Mouse (Mus musculus): Measurements from ENCODE around the gene Rexo1. TPM values are rescaled to one million over a fixed set of nuclear protein-coding genes. Genes with fewer than 3 reads are reported as not detected.
"Not testable (repeated sequence)": the region's sequence is repeated elsewhere in the genome, so short reads cannot be mapped to it uniquely, and the experiment has no call there.

Rexo1 gene
- 31.3 and 32.9 TPM in 2 replicates for polyA plus RNA-seq (2015; fragmentation: Nextera tagmentation; extraction: Ambion mirVana)

DNA sequence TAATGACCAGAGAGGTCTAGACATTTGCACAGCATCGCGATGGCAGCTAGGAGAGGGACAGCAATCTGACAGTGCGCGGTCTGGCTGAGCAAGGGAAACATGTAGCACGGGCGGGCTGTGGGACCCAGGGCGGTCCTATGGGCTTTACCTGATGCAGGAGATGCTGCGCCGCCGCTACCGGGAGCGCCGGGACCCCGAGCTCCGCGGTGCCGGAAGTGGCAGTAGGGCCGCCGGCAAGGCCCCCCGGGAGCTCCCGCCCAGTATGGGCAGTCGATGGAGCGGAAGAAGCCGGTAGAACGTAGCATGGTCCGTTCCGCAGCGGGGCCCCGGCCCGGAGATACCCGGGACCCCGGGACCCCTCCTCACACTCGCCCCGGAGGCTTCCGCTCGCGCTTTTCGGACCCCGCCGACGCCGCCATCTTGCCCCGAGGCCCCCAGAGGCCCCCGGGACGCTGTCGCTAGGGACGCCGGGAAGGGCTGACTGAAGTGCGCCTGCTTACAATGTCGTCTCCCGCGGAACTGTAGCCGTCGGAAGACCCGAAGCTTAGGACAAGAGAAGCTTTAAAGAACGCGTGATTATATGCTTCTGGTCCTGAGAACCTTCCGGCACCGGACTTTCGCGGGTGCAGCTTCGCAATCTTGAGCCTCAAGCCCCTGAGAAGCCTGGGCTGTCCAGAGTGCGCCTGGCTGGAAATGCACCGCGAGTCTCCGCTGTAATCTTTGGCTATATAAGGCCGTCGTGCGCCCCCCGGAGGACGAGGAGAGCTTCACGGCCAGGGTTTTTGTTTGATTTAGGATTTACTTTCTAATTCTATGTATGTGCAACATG lies at the start of gene Rexo1:
Gene Rexo1, minus strand, starts transcription at position 445 of the 829 bp plus-strand sequence.
- WGBS = under 1% methylated on average over 72 of the region's 72 CpGs
- Histone ChIP-seq H3K9ac (replicated peaks) (peak within 1 kb of the TSS; percentile 84), H3K27ac (replicated peaks) (peak within 1 kb of the TSS; percentile 94), H3K4me2 (replicated peaks) (peak within 1 kb of the TSS; percentile 79), H3K4me3 (peak within 1 kb of the TSS; percentile 77), H3K9me3 (no peaks in the 10 kb centered on the region), H3K36me3 (no peaks in the 10 kb centered on the region), H3K27me3 (no peaks in the 10 kb centered on the region), H3K4me1 (peaks cover 51% of the 10 kb centered on the region)
- peak; percentile 83 for ATAC-seq (replicated peaks)

DNA sequence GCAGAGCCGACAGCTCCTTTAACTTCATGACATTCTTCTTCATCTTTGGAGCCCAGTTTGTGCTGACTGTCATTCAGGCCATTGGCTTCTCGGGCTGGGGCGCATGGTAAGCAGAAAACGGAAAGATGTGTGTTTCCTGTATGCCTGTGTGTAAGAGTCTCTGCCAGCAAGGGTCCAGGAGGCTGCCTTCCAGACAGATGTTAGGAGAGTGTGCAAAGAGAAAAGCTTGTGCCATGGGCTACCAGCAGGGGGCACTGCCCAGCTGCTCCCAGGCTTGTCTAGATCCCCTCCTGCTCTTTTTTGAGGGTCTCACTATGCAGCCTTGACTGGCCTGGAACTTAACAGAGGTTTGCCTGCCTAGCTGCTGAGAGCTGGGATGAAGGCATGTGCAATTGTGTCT lies 49.7 kb upstream of the Rexo1 start:
- H3K4me3 ChIP-seq = no peak overlapping the region
- ATAC-seq (replicated peaks) = no peak
- H3K4me2 ChIP-seq (replicated peaks) = no peak overlapping the region
- H3K4me1 ChIP-seq = no peaks in the 10 kb centered on the region
- no peaks in the 10 kb centered on the region for H3K27me3 ChIP-seq
- H3K36me3 ChIP-seq = peaks cover 66% of the 10 kb centered on the region
- H3K9ac ChIP-seq (replicated peaks) = no peak overlapping the region
- WGBS = 81% methylated on average over 4 of the region's 4 CpGs
- no peak overlapping the region for H3K27ac ChIP-seq (replicated peaks)
- no peaks in the 10 kb centered on the region for H3K9me3 ChIP-seq

DNA sequence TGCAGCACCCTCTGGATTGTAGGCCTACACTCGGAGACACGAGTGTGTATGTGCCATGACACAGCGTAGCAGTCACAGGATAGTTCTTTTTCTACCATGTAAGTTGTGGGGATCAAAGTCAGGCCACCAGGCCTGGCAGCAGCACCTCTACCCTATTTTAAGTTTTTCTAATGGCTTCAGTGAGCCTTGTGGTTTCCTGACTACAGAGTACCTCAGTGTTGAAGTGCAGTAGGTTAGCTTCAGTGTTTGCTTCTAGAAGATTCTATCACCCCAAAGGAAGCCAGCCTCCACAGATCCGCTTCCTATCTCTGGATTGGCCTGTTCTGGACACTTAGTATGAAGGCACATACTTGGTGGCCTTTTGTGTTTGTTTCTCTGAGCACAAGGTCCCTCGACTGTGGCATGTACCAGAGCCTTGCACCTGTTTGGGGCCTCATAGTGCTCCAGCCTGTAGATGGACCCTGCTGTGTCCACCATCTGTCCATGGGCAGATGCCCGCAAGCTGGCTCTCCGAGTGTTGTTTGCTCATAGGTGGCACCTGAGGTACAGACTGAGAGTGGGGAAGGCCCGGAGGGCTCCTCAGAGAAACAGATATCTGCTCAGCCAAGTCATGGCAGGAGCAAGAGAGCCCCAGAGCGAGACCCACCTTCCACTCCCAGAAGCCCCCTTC lies 48.9 kb upstream of the Rexo1 start:
- Histone ChIP-seq H3K4me1 (no peaks in the 10 kb centered on the region), H3K27ac (replicated peaks) (no peak overlapping the region), H3K36me3 (peaks cover 59% of the 10 kb centered on the region), H3K27me3 (no peaks in the 10 kb centered on the region), H3K9ac (replicated peaks) (no peak overlapping the region), H3K4me3 (no peak overlapping the region), H3K9me3 (no peaks in the 10 kb centered on the region), H3K4me2 (replicated peaks) (no peak overlapping the region)
- no peak for ATAC-seq (replicated peaks)
- WGBS = 93% methylated on average over 9 of the region's 9 CpGs

DNA sequence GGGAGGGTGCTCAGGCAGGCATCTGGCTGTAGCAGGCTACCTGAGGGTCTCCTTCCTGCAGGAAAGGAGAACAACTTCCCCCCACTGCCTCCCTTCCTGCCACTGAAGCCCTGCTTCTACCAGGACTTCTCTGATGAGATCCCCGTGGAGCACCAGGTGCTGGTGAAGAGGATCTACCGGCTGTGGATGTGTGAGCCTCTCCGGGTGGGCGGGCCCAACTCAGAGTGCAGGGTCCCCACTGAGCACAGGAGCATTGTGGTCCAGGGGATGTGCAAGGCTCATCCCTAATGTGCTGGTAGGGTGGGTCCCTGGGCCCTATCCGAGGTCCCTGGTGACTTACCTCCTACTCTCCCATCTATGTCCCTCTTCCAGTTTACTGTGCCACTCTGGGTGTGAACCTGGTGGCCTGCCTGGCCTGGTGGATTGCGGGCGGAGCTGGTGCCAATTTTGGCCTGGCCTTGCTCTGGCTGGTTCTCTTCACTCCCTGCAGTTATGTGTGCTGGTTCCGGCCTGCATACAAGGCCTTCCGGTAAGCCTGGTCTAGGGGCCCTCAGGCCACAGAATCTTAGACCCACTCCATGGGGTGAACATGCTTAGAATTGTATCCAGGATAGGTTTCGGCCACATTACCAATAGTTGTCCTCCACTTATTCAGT lies 48.0 kb upstream of the Rexo1 start:
- H3K4me1 ChIP-seq = peaks cover 3% of the 10 kb centered on the region
- no peak for ATAC-seq (replicated peaks)

DNA sequence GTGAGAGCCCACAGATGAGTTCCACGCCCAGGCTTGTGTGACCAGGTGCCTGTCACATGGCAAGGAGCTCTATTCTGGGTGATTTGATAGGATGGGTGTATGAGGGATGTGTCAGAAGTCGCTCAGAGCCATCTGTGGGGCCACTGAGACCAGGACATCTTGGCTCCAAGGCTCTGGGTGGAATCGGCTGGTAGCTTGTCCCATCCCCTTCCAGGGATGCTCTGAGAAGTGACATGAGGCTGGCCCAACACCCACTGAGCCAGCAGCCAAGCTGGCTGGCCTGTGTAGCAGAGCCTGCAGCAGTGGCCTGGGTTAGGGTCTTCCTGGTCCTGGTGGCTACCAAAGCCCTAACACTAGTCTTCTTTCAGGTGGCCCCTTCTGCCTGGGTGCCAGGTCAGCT lies 47.1 kb upstream of the Rexo1 start:
- Histone ChIP-seq H3K9me3 (no peaks in the 10 kb centered on the region), H3K36me3 (peaks cover 43% of the 10 kb centered on the region), H3K4me3 (no peak overlapping the region), H3K9ac (replicated peaks) (no peak overlapping the region), H3K27me3 (no peaks in the 10 kb centered on the region), H3K27ac (replicated peaks) (no peak overlapping the region), H3K4me2 (replicated peaks) (no peak overlapping the region), H3K4me1 (peaks cover 12% of the 10 kb centered on the region)
- no peak for ATAC-seq (replicated peaks)
- 76% methylated on average over 3 of the region's 3 CpGs for WGBS

More for the DNA sequence above, 48.0 kb upstream of the Rexo1 start:
- Histone ChIP-seq H3K9ac (replicated peaks) (no peak overlapping the region), H3K9me3 (no peaks in the 10 kb centered on the region), H3K27me3 (no peaks in the 10 kb centered on the region), H3K36me3 (peaks cover 51% of the 10 kb centered on the region), H3K27ac (replicated peaks) (no peak overlapping the region), H3K4me2 (replicated peaks) (no peak overlapping the region), H3K4me3 (no peak overlapping the region)
- WGBS = 92% methylated on average over 10 of the region's 10 CpGs

DNA sequence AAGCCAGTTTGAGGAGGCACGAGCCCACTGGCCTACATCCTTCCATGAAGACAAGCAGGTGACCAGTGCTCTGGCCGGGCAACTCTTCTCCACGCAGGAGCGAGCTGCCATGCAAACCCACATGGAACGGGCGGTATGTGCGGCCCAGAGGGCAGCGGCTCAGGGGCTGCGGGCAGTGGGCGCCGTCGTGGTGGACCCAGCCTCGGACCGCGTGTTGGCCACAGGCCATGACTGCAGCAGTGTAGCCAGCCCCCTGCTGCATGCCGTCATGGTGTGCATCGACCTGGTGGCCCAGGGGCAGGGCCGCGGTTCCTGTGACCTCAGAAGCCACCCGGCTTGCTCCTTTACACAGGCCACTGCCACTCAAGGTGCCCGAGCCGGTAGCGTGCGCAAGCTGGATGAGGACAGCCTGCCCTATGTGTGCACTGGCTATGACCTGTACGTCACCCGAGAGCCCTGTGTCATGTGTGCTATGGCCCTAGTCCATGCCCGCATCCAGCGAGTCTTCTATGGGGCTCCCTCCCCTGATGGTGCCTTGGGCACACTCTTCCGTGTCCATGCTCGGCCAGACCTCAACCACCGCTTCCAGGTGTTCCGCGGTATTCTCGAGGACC lies 45.5 kb upstream of the Rexo1 start:
- Histone ChIP-seq H3K4me3 (no peak overlapping the region), H3K27me3 (no peaks in the 10 kb centered on the region), H3K9ac (replicated peaks) (no peak overlapping the region), H3K36me3 (peaks cover 35% of the 10 kb centered on the region), H3K9me3 (no peaks in the 10 kb centered on the region), H3K4me2 (replicated peaks) (no peak overlapping the region), H3K4me1 (peaks cover 20% of the 10 kb centered on the region), H3K27ac (replicated peaks) (no peak overlapping the region)
- ATAC-seq (replicated peaks) = no peak
- 95% methylated on average over 34 of the region's 34 CpGs for WGBS

DNA sequence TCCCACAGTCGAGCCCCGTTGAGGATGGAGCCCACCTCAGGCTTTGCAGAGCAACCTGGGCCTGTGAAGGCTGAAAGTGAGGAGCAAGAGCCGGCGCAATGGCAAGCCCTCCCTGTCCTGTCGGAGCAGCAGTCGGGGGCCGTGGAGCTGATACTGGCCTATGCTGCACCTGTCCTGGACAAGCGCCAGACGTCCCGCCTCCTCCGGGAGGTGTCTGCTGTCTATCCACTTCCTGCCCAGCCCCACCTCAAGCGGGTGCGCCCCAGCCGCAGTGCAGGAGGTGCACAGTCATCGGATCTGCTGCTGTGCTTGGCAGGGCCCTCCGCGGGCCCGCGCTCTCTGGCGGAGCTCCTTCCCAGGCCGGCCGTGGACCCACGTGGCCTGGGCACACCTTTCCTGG lies 44.9 kb upstream of the Rexo1 start:
- Histone ChIP-seq H3K27ac (replicated peaks) (no peak overlapping the region), H3K4me1 (peaks cover 20% of the 10 kb centered on the region), H3K27me3 (no peaks in the 10 kb centered on the region), H3K9me3 (no peaks in the 10 kb centered on the region), H3K4me3 (no peak overlapping the region), H3K36me3 (peaks cover 34% of the 10 kb centered on the region), H3K4me2 (replicated peaks) (no peak overlapping the region), H3K9ac (replicated peaks) (no peak overlapping the region)
- WGBS = 92% methylated on average over 23 of the region's 23 CpGs
- ATAC-seq (replicated peaks) = no peak

DNA sequence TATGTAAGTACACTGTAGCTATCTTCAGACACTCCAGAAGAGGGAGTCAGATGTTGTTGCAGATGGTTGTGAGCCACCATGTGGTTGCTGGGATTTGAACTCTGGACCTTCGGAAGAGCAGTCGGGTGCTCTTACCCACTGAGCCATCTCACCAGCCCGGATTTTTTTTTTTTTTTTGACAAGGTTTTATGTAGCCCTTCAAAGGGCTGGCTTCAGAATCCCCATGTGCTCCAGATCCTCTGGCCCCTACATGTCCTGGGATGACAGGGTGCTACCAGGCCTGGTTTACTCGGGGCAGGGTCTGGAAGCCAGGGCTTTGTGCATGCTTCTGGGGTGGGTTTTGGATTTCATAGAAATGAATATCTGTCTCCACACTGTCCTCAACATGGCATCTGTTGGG lies 44.4 kb upstream of the Rexo1 start, which contains the start of gene Gm49322:
Gene Gm49322, plus strand, starts transcription at position 301 of the 400 bp plus-strand sequence.
- not testable (repeated sequence) for H3K27ac ChIP-seq (replicated peaks); H3K9ac ChIP-seq (replicated peaks); H3K4me3 ChIP-seq; ATAC-seq (replicated peaks); H3K27me3 ChIP-seq; H3K4me2 ChIP-seq (replicated peaks); H3K9me3 ChIP-seq
- peaks cover 34% of the 10 kb centered on the region for H3K36me3 ChIP-seq
- peaks cover 20% of the 10 kb centered on the region for H3K4me1 ChIP-seq
- WGBS = 85% methylated on average over 4 of the region's 4 CpGs

DNA sequence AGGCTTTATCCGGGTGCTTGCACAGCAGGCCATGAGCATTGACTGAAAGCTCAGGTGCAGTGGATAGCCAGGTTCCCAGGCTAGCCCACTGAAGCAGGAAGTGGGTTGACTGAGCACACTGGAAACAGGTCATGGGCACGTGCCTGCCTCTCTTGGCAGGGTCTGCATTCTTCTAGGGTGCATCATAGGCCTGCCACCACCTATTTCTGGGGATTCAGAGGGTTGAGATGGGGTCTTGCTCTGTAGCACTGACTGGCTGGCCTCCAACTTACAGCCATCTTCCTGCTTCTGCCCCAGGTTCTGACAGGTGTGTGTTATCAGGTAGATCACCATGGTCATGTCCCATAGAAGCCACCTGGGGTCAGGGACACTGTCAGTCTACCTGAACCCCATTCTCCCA lies 43.6 kb upstream of the Rexo1 start:
- no peak overlapping the region for H3K9ac ChIP-seq (replicated peaks)
- peaks cover 34% of the 10 kb centered on the region for H3K36me3 ChIP-seq
- no peaks in the 10 kb centered on the region for H3K27me3 ChIP-seq
- 78% methylated on average over 2 of the region's 2 CpGs for WGBS
- peaks cover 20% of the 10 kb centered on the region for H3K4me1 ChIP-seq
- no peak overlapping the region for H3K27ac ChIP-seq (replicated peaks)
- H3K9me3 ChIP-seq = no peaks in the 10 kb centered on the region
- no peak overlapping the region for H3K4me2 ChIP-seq (replicated peaks)
- no peak for ATAC-seq (replicated peaks)
- H3K4me3 ChIP-seq = no peak overlapping the region

DNA sequence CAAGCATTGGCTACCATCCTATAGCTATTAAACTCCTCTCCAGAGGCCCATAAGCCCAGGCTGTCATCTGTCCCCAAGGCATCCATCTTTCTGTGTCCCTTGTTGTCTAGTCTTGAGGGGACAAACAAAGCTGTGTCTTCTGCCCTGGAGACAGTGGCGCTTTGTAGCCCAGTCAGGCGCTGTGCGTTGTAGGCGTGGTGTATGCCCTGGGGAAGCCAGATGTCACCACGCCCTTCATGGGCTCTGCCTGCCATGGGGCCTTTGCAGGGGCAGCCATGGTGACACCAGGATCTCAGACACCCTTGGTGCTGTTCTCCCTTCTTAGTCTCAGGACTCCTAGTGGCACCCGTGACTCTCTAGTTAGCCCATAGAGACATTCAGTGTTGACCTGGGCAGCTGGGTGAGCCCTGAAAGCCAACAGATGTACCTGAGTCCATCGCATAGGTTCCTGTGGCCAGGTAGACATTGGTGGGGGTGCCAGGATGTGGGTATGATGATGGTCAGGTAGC lies 42.7 kb upstream of the Rexo1 start:
- H3K27me3 ChIP-seq = peaks cover 4% of the 10 kb centered on the region; the same call in 1 of the 2 replicates
- H3K4me2 ChIP-seq (replicated peaks) = peak overlapping the region; percentile 78
- WGBS = 96% methylated on average over 7 of the region's 7 CpGs
- H3K9ac ChIP-seq (replicated peaks) = 0 out of 2 replicates have a peak overlapping the region, but pooled peaks have one; percentile 71
- no peak for ATAC-seq (replicated peaks)
- H3K4me1 ChIP-seq = peaks cover 20% of the 10 kb centered on the region
- peaks cover 28% of the 10 kb centered on the region for H3K36me3 ChIP-seq
- H3K4me3 ChIP-seq = peak overlapping the region; percentile 90; the same call in 1 of the 2 replicates
- H3K9me3 ChIP-seq = no peaks in the 10 kb centered on the region
- H3K27ac ChIP-seq (replicated peaks) = no peak overlapping the region

DNA sequence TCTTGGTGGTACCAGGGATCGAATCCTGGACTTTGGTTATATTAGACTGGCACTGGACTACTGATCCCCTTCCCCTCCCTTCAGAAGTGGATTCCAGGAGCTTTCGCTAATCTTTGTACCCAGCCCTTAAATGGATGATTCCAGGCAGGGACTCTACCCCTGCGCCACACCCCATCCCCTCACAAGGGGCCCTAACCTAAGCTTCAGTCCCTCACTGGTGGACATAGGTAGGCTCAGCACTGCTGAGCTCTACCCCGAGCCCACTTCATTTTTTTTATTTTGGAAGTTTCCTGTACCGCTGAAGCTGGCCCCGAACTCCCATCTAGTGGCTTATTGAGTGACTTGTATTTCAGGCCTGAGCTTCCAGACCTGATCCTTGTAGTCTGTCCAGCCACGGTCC lies 42.0 kb upstream of the Rexo1 start:
- H3K4me1 ChIP-seq = peaks cover 20% of the 10 kb centered on the region
- H3K36me3 ChIP-seq = peaks cover 22% of the 10 kb centered on the region
- peak overlapping the region; percentile 95 for H3K27ac ChIP-seq (replicated peaks)
- 27% methylated on average over 7 of the region's 7 CpGs for WGBS
- ATAC-seq (replicated peaks) = peak; percentile 6; the same call in 1 of the 2 replicates
- H3K9ac ChIP-seq (replicated peaks) = peak overlapping the region; percentile 71
- H3K4me2 ChIP-seq (replicated peaks) = peak overlapping the region; percentile 78
- peak overlapping the region; percentile 90 for H3K4me3 ChIP-seq
- H3K27me3 ChIP-seq = peaks cover 4% of the 10 kb centered on the region; the same call in 1 of the 2 replicates
- no peaks in the 10 kb centered on the region for H3K9me3 ChIP-seq

Data from forebrain, embryonic 15.5 days (tissue).